Mouse (Mus musculus): ENCODE results near the gene Zfp692. TPM values are rescaled to one million over a fixed set of nuclear protein-coding genes. Genes with fewer than 3 reads are reported as not detected.

The Zfp692 gene
- polyA plus RNA-seq, 1 experiment from 2014 or later: 10.1 TPM

- H3K27ac ChIP-seq (ENCODE audit: low read length): no peak overlapping the region
- no peaks in the 10 kb centered on the region for H3K27me3 ChIP-seq (ENCODE audit: control insufficient read depth, insufficient read depth, low read depth, low read length)
- H3K4me3 ChIP-seq (ENCODE audit: low read depth, low read length): no peak overlapping the region
- no peak overlapping the region for H3K9ac ChIP-seq (ENCODE audit: low read depth, low read length)
- no peak overlapping the region for H3K4me2 ChIP-seq (ENCODE audit: low read depth, low read length)
- 85% methylated on average over 28 of the region's 28 CpGs for WGBS (ENCODE audit: insufficient replicate concordance)
- H3K36me3 ChIP-seq (ENCODE audit: control insufficient read depth, insufficient read depth): peaks cover 34% of the 10 kb centered on the region
- H3K4me1 ChIP-seq (ENCODE audit: control insufficient read depth, low read depth, low read length): peaks cover 9% of the 10 kb centered on the region
- no peaks in the 10 kb centered on the region for H3K9me3 ChIP-seq (replicated peaks; ENCODE audit: control insufficient read depth, low read length)
- no peak for ATAC-seq (ENCODE audit: low read depth)
Measured at GRCm38 (mm10) chr11:58316768-58317390, 10.0 kb downstream of the Zfp692 start.

- Histone ChIP-seq H3K4me2 (ENCODE audit: low read depth, low read length) (peak overlapping the region; percentile 97), H3K4me1 (ENCODE audit: control insufficient read depth, low read depth, low read length) (peaks cover 34% of the 10 kb centered on the region), H3K27me3 (ENCODE audit: control insufficient read depth, insufficient read depth, low read depth, low read length) (no peaks in the 10 kb centered on the region), H3K4me3 (ENCODE audit: low read depth, low read length) (peak overlapping the region; percentile 89), H3K27ac (ENCODE audit: low read length) (peak overlapping the region; percentile 100), H3K9ac (ENCODE audit: low read depth, low read length) (peak overlapping the region; percentile 97), H3K36me3 (ENCODE audit: control insufficient read depth, insufficient read depth) (peaks cover 22% of the 10 kb centered on the region), H3K9me3 (replicated peaks; ENCODE audit: control insufficient read depth, low read length) (peaks cover 3% of the 10 kb centered on the region; the same call in 1 of the 2 replicates)
- ATAC-seq (ENCODE audit: low read depth): peak; percentile 99
- under 1% methylated on average over 63 of the region's 63 CpGs for WGBS (ENCODE audit: insufficient replicate concordance)
Measured at GRCm38 (mm10) chr11:58322824-58323569, 16.1 kb downstream of the Zfp692 start.

- H3K27ac ChIP-seq (ENCODE audit: low read length): peak overlapping the region; percentile 91
- H3K27me3 ChIP-seq (ENCODE audit: control insufficient read depth, insufficient read depth, low read depth, low read length): no peaks in the 10 kb centered on the region
- peak overlapping the region; percentile 76 for H3K9ac ChIP-seq (ENCODE audit: low read depth, low read length)
- H3K4me2 ChIP-seq (ENCODE audit: low read depth, low read length): peak overlapping the region; percentile 97
- peaks cover 3% of the 10 kb centered on the region; the same call in 1 of the 2 replicates for H3K9me3 ChIP-seq (replicated peaks; ENCODE audit: control insufficient read depth, low read length)
- H3K4me1 ChIP-seq (ENCODE audit: control insufficient read depth, low read depth, low read length): peaks cover 39% of the 10 kb centered on the region
- WGBS (ENCODE audit: insufficient replicate concordance): 12% methylated on average over 24 of the region's 24 CpGs
- peaks cover 19% of the 10 kb centered on the region for H3K36me3 ChIP-seq (ENCODE audit: control insufficient read depth, insufficient read depth)
- peak overlapping the region; percentile 89 for H3K4me3 ChIP-seq (ENCODE audit: low read depth, low read length)
- no peak for ATAC-seq (ENCODE audit: low read depth)
Measured at GRCm38 (mm10) chr11:58323570-58324340, 16.9 kb downstream of the Zfp692 start.

- Histone ChIP-seq H3K27ac (ENCODE audit: low read length) (peak overlapping the region; percentile 91), H3K36me3 (ENCODE audit: control insufficient read depth, insufficient read depth) (peaks cover 11% of the 10 kb centered on the region), H3K4me2 (ENCODE audit: low read depth, low read length) (peak overlapping the region; percentile 22), H3K4me3 (ENCODE audit: low read depth, low read length) (no peak overlapping the region), H3K9ac (ENCODE audit: low read depth, low read length) (peak overlapping the region; percentile 25; the same call in 1 of the 2 replicates), H3K27me3 (ENCODE audit: control insufficient read depth, insufficient read depth, low read depth, low read length) (no peaks in the 10 kb centered on the region), H3K4me1 (ENCODE audit: control insufficient read depth, low read depth, low read length) (peaks cover 46% of the 10 kb centered on the region), H3K9me3 (replicated peaks; ENCODE audit: control insufficient read depth, low read length) (peaks cover 3% of the 10 kb centered on the region; the same call in 1 of the 2 replicates)
- ATAC-seq (ENCODE audit: low read depth): no peak
- 35% methylated on average over 3 of the region's 3 CpGs for WGBS (ENCODE audit: insufficient replicate concordance)
Measured at GRCm38 (mm10) chr11:58324614-58325229, 17.9 kb downstream of the Zfp692 start.

GRCm38 (mm10) chr11:58326781-58327180 lies 19.9 kb downstream of the Zfp692 start:
- H3K36me3 ChIP-seq (ENCODE audit: control insufficient read depth, insufficient read depth): peaks cover 10% of the 10 kb centered on the region
- H3K27me3 ChIP-seq (ENCODE audit: control insufficient read depth, insufficient read depth, low read depth, low read length): no peaks in the 10 kb centered on the region
- H3K27ac ChIP-seq (ENCODE audit: low read length): no peak overlapping the region
- no peak overlapping the region for H3K9ac ChIP-seq (ENCODE audit: low read depth, low read length)
- no peak overlapping the region for H3K4me3 ChIP-seq (ENCODE audit: low read depth, low read length)
- H3K4me2 ChIP-seq (ENCODE audit: low read depth, low read length): no peak overlapping the region
- 89% methylated on average over 3 of the region's 3 CpGs for WGBS (ENCODE audit: insufficient replicate concordance)
- peaks cover 45% of the 10 kb centered on the region for H3K4me1 ChIP-seq (ENCODE audit: control insufficient read depth, low read depth, low read length)
- H3K9me3 ChIP-seq (replicated peaks; ENCODE audit: control insufficient read depth, low read length): peaks cover 3% of the 10 kb centered on the region; the same call in 1 of the 2 replicates
- no peak for ATAC-seq (ENCODE audit: low read depth)

GRCm38 (mm10) chr11:58329906-58330275 lies 23.0 kb downstream of the Zfp692 start:
- Histone ChIP-seq H3K4me1 (ENCODE audit: control insufficient read depth, low read depth, low read length) (peaks cover 41% of the 10 kb centered on the region), H3K9me3 (replicated peaks; ENCODE audit: control insufficient read depth, low read length) (peaks cover 3% of the 10 kb centered on the region; the same call in 1 of the 2 replicates), H3K9ac (ENCODE audit: low read depth, low read length) (peak overlapping the region; percentile 91), H3K36me3 (ENCODE audit: control insufficient read depth, insufficient read depth) (peaks cover 13% of the 10 kb centered on the region), H3K4me3 (ENCODE audit: low read depth, low read length) (peak overlapping the region; percentile 93), H3K4me2 (ENCODE audit: low read depth, low read length) (peak overlapping the region; percentile 90), H3K27me3 (ENCODE audit: control insufficient read depth, insufficient read depth, low read depth, low read length) (no peaks in the 10 kb centered on the region), H3K27ac (ENCODE audit: low read length) (peak overlapping the region; percentile 91)
- peak; percentile 26 for ATAC-seq (ENCODE audit: low read depth)
- under 1% methylated on average over 21 of the region's 21 CpGs for WGBS (ENCODE audit: insufficient replicate concordance)

GRCm38 (mm10) chr11:58330276-58331148 lies 23.6 kb downstream of the Zfp692 start, which contains the start of the genes Zfp672 and Sh3bp5l:
TSS of gene Zfp672 (minus strand) at chr11:58330339.
TSS of gene Sh3bp5l (plus strand) at chr11:58330724.
- H3K27ac ChIP-seq (ENCODE audit: low read length): peak within 1 kb of the TSS; percentile 91
- H3K4me2 ChIP-seq (ENCODE audit: low read depth, low read length): peak within 1 kb of the TSS; percentile 90
- H3K4me3 ChIP-seq (ENCODE audit: low read depth, low read length): peak within 1 kb of the TSS; percentile 93
- ATAC-seq (ENCODE audit: low read depth): peak; percentile 88
- H3K9ac ChIP-seq (ENCODE audit: low read depth, low read length): peak within 1 kb of the TSS; percentile 91
- WGBS (ENCODE audit: insufficient replicate concordance): under 1% methylated on average over 52 of the region's 52 CpGs
- peaks cover 35% of the 10 kb centered on the region for H3K4me1 ChIP-seq (ENCODE audit: control insufficient read depth, low read depth, low read length)
- H3K36me3 ChIP-seq (ENCODE audit: control insufficient read depth, insufficient read depth): peaks cover 15% of the 10 kb centered on the region
- no peaks in the 10 kb centered on the region for H3K27me3 ChIP-seq (ENCODE audit: control insufficient read depth, insufficient read depth, low read depth, low read length)
- peaks cover 3% of the 10 kb centered on the region; the same call in 1 of the 2 replicates for H3K9me3 ChIP-seq (replicated peaks; ENCODE audit: control insufficient read depth, low read length)

- peak overlapping the region; percentile 91 for H3K27ac ChIP-seq (ENCODE audit: low read length)
- H3K4me3 ChIP-seq (ENCODE audit: low read depth, low read length): peak overlapping the region; percentile 93
- no peak for ATAC-seq (ENCODE audit: low read depth)
- no peaks in the 10 kb centered on the region for H3K27me3 ChIP-seq (ENCODE audit: control insufficient read depth, insufficient read depth, low read depth, low read length)
- 14% methylated on average over 10 of the region's 10 CpGs for WGBS (ENCODE audit: insufficient replicate concordance)
- H3K4me2 ChIP-seq (ENCODE audit: low read depth, low read length): peak overlapping the region; percentile 90
- peak overlapping the region; percentile 91 for H3K9ac ChIP-seq (ENCODE audit: low read depth, low read length)
- peaks cover 34% of the 10 kb centered on the region for H3K4me1 ChIP-seq (ENCODE audit: control insufficient read depth, low read depth, low read length)
- peaks cover 18% of the 10 kb centered on the region for H3K36me3 ChIP-seq (ENCODE audit: control insufficient read depth, insufficient read depth)
- H3K9me3 ChIP-seq (replicated peaks; ENCODE audit: control insufficient read depth, low read length): peaks cover 3% of the 10 kb centered on the region; the same call in 1 of the 2 replicates
Measured at GRCm38 (mm10) chr11:58331149-58331495, 24.3 kb downstream of the Zfp692 start.
